Mouse (Mus musculus) spleen, adult 2 months (tissue): ENCODE measurements around the gene Pde4dip.

Experiments
- CTCF ChIP-seq: fragments of 200-500 bp; IDR thresholded peaks from 2 replicates; pipeline ENCODE4 v1.5.1; 2011; ENCODE audit warnings: mild to moderate bottlenecking, inconsistent platforms; ENCODE audit not compliant: insufficient read depth, insufficient read length, insufficient replicate concordance; ENCODE audit errors: extremely low read depth
- POLR2A ChIP-seq: fragments of 200-500 bp; IDR thresholded peaks from 2 replicates; pipeline ENCODE4 v1.6.1; 2011; ENCODE audit warnings: low read depth, low read length, inconsistent platforms

GRCm38 (mm10) chr3:97881576-97881975 lies 6.9 kb downstream of the Pde4dip start:
- TF ChIP-seq CTCF = no peak
- TF ChIP-seq POLR2A = no peak
